Mouse (Mus musculus): ENCODE results near the gene Rpl3l. TPM values are rescaled to one million over a fixed set of nuclear protein-coding genes. Genes with fewer than 3 reads are reported as not detected.
A peak's percentile ranks its signal among the peaks of the same experiment; 100 is the strongest.

Gene Rpl3l
- total and polyA plus RNA-seq, 2 experiments from 2014 or later = 2.1 to 7.2 TPM

GRCm38 (mm10) chr17:24723881-24724180 lies 3.8 kb upstream of the Rpl3l start:
- 1% methylated on average over 15 of the region's 15 CpGs for WGBS
- no peak for DNase-seq (ENCODE audit: low spot score)
- H3K9me3 ChIP-seq (replicated peaks; ENCODE audit: control insufficient read depth, low read length) = no peaks in the 10 kb centered on the region
- H3K9ac ChIP-seq (replicated peaks; ENCODE audit: low read depth, low read length) = peak overlapping the region; percentile 93
- H3K36me3 ChIP-seq (replicated peaks; ENCODE audit: control insufficient read depth, insufficient read depth, low read length) = peaks cover 16% of the 10 kb centered on the region
- H3K4me3 ChIP-seq (ENCODE audit: low read depth, low read length) = peak overlapping the region; percentile 91
- TF ChIP-seq CTCF (IDR thresholded peaks at IDR 0.05; ENCODE audit: low read depth) (no peak), EP300 (IDR thresholded peaks at IDR 0.05; ENCODE audit: low read depth) (no peak)
- H3K27me3 ChIP-seq (ENCODE audit: control insufficient read depth, insufficient read depth, low read length) = no peaks in the 10 kb centered on the region
- H3K27ac ChIP-seq (ENCODE audit: low read depth) = peak overlapping the region; percentile 95
- peak; percentile 7; the same call in 1 of the 2 replicates for ATAC-seq (ENCODE audit: insufficient read depth, low read depth)
- peak overlapping the region; percentile 76 for H3K4me2 ChIP-seq (ENCODE audit: low read depth, low read length)
- H3K4me1 ChIP-seq (ENCODE audit: control insufficient read depth, insufficient read depth) = peaks cover 27% of the 10 kb centered on the region; the same call in 1 of the 2 replicates

GRCm38 (mm10) chr17:24724184-24724583 lies 3.4 kb upstream of the Rpl3l start, which contains the start of gene Ndufb10:
Gene Ndufb10, minus strand, starts transcription at chr17:24724478.
- ATAC-seq (ENCODE audit: insufficient read depth, low read depth) = peak; percentile 77
- peak; percentile 93 for DNase-seq (ENCODE audit: low spot score)
- TF ChIP-seq CTCF (IDR thresholded peaks at IDR 0.05; ENCODE audit: low read depth) (peak; percentile 95), EP300 (IDR thresholded peaks at IDR 0.05; ENCODE audit: low read depth) (no peak)
- Histone ChIP-seq H3K27me3 (ENCODE audit: control insufficient read depth, insufficient read depth, low read length) (no peaks in the 10 kb centered on the region), H3K4me1 (ENCODE audit: control insufficient read depth, insufficient read depth) (peaks cover 27% of the 10 kb centered on the region; the same call in 1 of the 2 replicates), H3K9me3 (replicated peaks; ENCODE audit: control insufficient read depth, low read length) (no peaks in the 10 kb centered on the region), H3K4me3 (ENCODE audit: low read depth, low read length) (peak within 1 kb of the TSS; percentile 91), H3K36me3 (replicated peaks; ENCODE audit: control insufficient read depth, insufficient read depth, low read length) (peaks cover 16% of the 10 kb centered on the region), H3K9ac (replicated peaks; ENCODE audit: low read depth, low read length) (peak within 1 kb of the TSS; percentile 93), H3K27ac (ENCODE audit: low read depth) (peak within 1 kb of the TSS; percentile 95), H3K4me2 (ENCODE audit: low read depth, low read length) (peak within 1 kb of the TSS; percentile 76)
- WGBS = under 1% methylated on average over 30 of the region's 30 CpGs

- Histone ChIP-seq H3K9ac (replicated peaks; ENCODE audit: low read depth, low read length) (no peak overlapping the region), H3K36me3 (replicated peaks; ENCODE audit: control insufficient read depth, insufficient read depth, low read length) (peaks cover 16% of the 10 kb centered on the region), H3K9me3 (replicated peaks; ENCODE audit: control insufficient read depth, low read length) (no peaks in the 10 kb centered on the region), H3K4me2 (ENCODE audit: low read depth, low read length) (no peak overlapping the region), H3K27me3 (ENCODE audit: control insufficient read depth, insufficient read depth, low read length) (no peaks in the 10 kb centered on the region), H3K4me1 (ENCODE audit: control insufficient read depth, insufficient read depth) (peaks cover 27% of the 10 kb centered on the region; the same call in 1 of the 2 replicates), H3K4me3 (ENCODE audit: low read depth, low read length) (no peak overlapping the region), H3K27ac (ENCODE audit: low read depth) (no peak overlapping the region)
- DNase-seq (ENCODE audit: low spot score) = no peak
- WGBS = 72% methylated on average over 3 of the region's 3 CpGs
- ATAC-seq (ENCODE audit: insufficient read depth, low read depth) = no peak
- TF ChIP-seq EP300 (IDR thresholded peaks at IDR 0.05; ENCODE audit: low read depth) = no peak
- TF ChIP-seq CTCF (IDR thresholded peaks at IDR 0.05; ENCODE audit: low read depth) = no peak
Measured at GRCm38 (mm10) chr17:24725637-24726390, 1.8 kb upstream of the Rpl3l start.

GRCm38 (mm10) chr17:24728184-24728583 lies 564 bp downstream of the Rpl3l start:
- no peaks in the 10 kb centered on the region for H3K36me3 ChIP-seq (replicated peaks; ENCODE audit: control insufficient read depth, insufficient read depth, low read length)
- H3K9ac ChIP-seq (replicated peaks; ENCODE audit: low read depth, low read length) = no peak overlapping the region
- no peak overlapping the region for H3K4me3 ChIP-seq (ENCODE audit: low read depth, low read length)
- ATAC-seq (ENCODE audit: insufficient read depth, low read depth) = no peak
- H3K9me3 ChIP-seq (replicated peaks; ENCODE audit: control insufficient read depth, low read length) = no peaks in the 10 kb centered on the region
- peaks cover 24% of the 10 kb centered on the region for H3K4me1 ChIP-seq (ENCODE audit: control insufficient read depth, insufficient read depth)
- no peak for TF ChIP-seq EP300 (IDR thresholded peaks at IDR 0.05; ENCODE audit: low read depth)
- no peak for TF ChIP-seq CTCF (IDR thresholded peaks at IDR 0.05; ENCODE audit: low read depth)
- WGBS = 63% methylated on average over 17 of the region's 17 CpGs
- H3K4me2 ChIP-seq (ENCODE audit: low read depth, low read length) = no peak overlapping the region
- H3K27ac ChIP-seq (ENCODE audit: low read depth) = no peak overlapping the region
- DNase-seq (ENCODE audit: low spot score) = no peak
- H3K27me3 ChIP-seq (ENCODE audit: control insufficient read depth, insufficient read depth, low read length) = no peaks in the 10 kb centered on the region

GRCm38 (mm10) chr17:24729067-24729466 lies 1.4 kb downstream of the Rpl3l start:
- 35% methylated on average over 6 of the region's 6 CpGs for WGBS
- no peaks in the 10 kb centered on the region for H3K36me3 ChIP-seq (replicated peaks; ENCODE audit: control insufficient read depth, insufficient read depth, low read length)
- no peak overlapping the region for H3K4me2 ChIP-seq (ENCODE audit: low read depth, low read length)
- H3K4me3 ChIP-seq (ENCODE audit: low read depth, low read length) = no peak overlapping the region
- no peaks in the 10 kb centered on the region for H3K27me3 ChIP-seq (ENCODE audit: control insufficient read depth, insufficient read depth, low read length)
- DNase-seq (ENCODE audit: low spot score) (peak; percentile 52), ATAC-seq (ENCODE audit: insufficient read depth, low read depth) (no peak)
- no peak overlapping the region for H3K27ac ChIP-seq (ENCODE audit: low read depth)
- TF ChIP-seq CTCF (IDR thresholded peaks at IDR 0.05; ENCODE audit: low read depth) (no peak), EP300 (IDR thresholded peaks at IDR 0.05; ENCODE audit: low read depth) (no peak)
- peaks cover 26% of the 10 kb centered on the region for H3K4me1 ChIP-seq (ENCODE audit: control insufficient read depth, insufficient read depth)
- H3K9ac ChIP-seq (replicated peaks; ENCODE audit: low read depth, low read length) = no peak overlapping the region
- no peaks in the 10 kb centered on the region for H3K9me3 ChIP-seq (replicated peaks; ENCODE audit: control insufficient read depth, low read length)
